Mouse (Mus musculus) CH12F3 (cell line): ENCODE data around the gene Ankrd44.

Source experiments
- in situ Hi-C: fragments of 300-500 bp; cut with MboI; formaldehyde crosslinking; loops from 2 replicates; pipeline ENCODE4 v1.14.3; 2020; ENCODE audit warnings: low sequenced_read_pairs

Ankrd44 gene

DNA sequence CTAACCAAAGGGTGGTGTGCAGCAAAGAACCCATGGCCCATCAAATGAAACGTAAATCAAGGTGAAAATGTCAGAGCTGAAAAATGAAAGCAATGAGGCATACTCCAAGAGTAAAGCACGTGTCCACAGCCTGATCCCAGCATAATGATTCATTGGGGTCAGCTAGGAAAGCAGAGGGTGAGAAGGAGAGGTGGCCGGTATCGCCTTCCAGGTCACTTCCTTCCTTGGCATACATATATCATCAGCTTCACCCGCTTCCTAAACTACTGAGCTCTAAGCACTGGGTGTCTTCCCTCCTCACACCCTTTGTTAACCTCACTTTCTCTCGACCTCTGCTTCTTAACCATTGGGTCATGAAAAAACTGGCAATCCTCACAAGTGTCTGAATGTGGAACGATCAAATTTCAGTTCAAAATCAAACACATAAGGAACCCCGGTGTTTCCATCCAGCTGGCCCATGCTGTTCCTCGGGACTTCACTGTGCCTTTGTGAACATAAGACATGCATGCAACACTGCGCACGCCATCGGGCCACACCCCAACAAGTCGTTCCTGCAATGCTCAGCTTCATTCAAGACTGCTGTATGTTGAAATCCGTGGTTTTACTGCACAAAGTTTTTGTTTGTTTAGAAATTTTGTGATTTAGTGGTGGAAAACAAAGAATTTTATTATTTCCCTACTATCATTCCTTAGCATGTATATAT is 101.9 kb downstream of the Ankrd44 start:
- in situ Hi-C loops = no loop called here

DNA sequence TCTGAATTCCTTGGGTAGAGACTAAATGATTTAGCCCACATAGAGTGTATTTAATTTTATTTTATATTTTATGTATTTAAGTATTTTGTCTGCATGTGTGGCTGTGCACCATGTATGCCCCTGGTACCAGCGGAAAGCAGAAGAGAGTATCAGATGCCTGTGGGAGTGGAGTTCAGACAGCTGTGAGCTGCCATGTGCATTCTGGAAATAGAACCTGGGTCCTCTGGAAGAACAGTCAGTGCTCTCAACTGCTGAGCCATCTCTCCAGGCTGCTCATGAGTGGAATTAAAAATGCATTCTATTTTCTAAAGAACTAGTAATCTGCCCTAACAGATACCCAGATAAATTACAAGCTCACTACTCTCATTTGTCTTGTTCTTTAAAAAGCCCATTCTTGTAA is 104.4 kb downstream of the Ankrd44 start:
- in situ Hi-C loops = no loop called here

DNA sequence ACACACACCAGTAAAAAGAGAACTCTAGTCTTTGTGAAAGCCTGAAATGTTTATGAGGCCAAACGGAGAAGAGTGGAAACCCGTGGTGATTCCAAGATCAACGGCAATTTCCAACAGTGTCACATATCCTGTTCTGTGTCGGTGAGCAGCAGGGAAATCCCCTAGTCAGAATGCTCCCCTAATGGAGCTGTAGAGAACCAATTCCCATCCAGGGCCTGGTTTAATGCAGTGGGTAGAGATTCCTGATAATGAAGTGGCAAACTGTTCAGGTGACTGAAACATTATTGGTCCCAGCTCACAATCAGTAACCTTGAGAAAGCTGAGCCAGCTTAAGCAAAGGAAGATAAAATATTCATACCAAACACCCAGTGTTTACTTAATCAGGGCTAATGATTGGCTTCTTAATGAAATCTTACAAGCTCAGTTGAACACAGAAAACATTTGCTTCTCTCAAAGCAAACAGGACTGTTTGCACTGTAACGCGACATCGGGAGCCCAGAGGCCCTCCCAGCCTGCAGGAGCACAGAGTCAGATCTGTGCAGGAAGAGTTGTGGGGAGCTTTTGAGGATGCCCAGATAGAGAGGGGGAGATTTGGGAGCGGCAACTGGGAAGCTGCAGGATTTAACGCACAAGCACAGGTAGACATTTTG is 110.9 kb downstream of the Ankrd44 start:
- in situ Hi-C loops = no loop called here

DNA sequence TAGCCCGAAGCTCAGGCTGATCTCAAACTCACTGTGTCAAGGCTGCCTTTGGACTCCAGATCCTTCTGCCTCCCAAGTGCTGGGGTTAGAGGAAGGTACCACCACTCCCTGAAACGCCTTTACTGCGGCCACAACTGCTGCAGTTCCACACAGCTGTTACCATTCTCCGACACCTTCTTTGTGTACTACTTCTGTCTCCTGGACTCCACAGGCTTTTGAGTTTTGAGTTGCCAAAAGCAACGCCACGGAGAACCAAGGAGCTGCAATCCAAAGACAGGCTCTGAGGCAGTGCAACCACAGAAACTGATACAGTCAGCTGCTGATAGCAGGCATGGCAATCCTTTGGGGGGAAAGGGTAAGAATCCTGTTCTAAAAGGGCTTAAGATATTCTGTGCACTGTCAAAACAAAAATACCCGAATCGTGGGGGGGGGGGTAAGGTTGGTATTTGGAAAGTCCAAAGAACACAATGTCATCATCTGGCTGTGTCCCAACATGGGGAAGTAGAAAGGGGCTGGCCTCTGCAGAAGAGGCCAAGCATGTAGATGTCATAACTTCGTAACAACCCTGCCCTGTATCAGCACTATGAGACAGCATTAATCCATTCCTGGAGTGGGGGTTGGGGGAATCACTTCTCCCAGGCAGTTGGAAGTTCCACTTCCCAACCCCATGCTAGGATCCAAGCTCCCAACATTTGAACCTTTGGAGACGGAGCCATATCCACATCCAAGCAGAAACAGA is 116.2 kb downstream of the Ankrd44 start:
- in situ Hi-C loops = no loop called here

DNA sequence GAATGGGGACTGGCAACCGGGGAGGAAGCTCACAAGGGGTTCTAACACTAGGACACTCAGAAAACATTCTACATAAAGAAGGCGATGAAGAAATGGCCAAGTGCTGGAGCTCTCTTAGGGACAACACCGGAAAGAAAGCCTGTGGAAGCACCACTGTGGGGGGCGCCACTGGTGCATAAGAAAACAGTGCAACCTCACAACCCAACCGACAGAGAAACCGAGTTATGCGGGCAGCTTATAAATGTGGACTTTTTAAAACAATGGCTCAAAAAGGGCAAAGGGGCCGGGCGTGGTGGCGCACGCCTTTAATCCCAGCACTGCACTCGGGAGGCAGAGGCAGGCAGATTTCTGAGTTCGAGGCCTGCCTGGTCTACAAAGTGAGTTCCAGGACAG is 117.1 kb downstream of the Ankrd44 start:
- in situ Hi-C loops = no loop called here

DNA sequence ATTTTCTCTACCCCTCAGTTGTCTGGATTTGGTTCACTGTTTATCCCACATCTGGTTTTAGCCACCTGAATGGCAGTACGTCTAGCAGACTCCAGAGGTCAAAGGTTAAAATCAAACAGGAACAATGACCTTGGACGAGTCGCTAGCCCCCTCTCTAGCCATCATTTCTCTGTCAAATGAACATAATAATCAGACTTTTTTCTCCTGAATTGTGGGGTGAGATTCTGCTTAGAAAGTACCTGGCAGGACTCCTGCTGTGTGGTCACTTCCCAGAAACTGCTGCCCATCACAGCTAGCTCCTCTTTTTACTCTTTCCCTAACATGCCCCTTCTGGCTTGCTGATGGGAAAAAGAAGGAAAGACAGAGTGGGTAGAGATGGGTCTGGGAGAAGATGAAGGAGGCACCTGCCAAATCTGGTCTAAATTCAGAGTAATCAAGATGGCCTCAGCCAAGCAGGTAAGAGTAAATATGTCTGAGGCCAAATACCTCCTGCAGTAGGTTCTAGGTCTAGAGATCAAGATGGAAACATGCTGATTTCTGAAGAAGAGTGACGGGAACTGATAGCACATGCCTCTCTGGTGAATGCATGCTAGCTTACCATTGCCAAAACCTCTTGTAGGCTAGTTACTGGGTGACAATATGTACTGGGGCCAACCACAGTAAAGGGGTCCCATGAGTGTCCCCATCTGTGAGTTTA is 117.6 kb downstream of the Ankrd44 start:
- in situ Hi-C loops = no loop called here

DNA sequence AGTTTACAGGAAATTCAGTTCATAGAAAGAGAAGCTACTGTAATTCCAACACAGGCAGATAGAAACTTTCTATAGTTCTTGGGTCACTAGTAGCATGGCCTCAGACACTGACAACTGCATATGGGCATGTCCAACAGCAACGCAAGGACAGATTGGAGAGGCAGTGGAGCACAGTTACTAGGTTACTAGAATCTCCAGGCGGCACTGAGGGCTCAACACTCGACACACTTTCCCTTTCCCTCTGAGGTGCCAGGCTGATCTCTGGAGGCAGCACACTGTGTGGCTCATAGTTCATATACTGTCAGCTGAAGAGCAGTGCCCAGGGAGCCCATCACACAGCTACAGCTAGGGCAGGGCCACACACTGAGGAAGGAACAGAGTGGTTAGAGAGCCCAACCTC is 118.4 kb downstream of the Ankrd44 start:
- in situ Hi-C loops = no loop called here

DNA sequence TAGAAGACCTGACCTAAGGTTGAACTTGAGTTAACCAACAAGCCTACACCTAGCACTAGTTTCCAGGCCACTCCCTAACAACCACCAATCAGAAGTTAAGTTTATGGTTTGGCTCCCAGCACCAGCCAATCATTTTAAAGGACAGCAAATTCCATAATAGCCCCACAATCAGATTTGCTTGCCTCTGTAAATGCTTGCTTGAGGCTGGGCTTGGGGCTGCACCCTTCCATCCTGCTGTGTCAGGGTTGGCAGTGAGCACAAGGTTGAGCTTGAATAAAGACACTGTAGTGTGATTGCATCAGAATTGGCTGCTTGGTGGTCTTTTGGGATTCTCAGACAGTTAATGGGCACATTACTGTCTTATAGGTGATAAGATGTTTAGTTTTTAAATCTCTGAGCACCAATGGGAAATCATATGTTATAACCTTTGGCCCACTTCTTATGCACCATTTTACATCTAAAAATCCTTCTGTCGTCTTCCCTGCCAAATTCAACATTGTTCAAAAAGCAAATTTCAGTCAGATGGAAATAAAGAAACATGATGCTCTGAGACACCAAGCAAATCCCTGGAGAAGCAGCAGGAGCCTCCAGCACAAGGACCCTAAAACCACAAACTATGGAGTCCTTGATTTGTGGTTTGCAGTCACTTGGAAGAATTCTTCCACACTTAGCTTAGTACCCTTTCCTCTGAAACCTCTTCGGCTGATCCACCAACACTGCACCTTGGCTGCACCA is 119.9 kb downstream of the Ankrd44 start:
- in situ Hi-C loops = no loop called here

DNA sequence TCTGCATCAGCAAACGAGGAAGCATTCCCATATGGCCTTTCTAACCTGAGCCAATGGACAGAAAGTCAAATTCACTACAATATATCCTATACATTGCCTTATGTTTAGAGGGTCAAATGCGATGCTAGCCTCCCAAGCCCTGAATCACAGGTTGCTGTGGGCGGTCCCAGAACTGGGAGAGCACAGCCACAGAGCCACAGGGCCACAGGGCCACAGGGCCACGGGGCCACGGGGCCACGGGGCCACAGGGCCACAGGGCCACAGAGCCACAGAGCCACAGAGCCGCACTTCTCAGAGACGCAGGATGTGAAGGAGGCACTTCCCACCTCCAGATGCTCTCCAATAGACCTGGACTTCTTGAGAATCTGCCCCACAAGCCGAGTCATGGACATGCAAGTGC is 121.8 kb downstream of the Ankrd44 start:
- in situ Hi-C loops = no loop called here

DNA sequence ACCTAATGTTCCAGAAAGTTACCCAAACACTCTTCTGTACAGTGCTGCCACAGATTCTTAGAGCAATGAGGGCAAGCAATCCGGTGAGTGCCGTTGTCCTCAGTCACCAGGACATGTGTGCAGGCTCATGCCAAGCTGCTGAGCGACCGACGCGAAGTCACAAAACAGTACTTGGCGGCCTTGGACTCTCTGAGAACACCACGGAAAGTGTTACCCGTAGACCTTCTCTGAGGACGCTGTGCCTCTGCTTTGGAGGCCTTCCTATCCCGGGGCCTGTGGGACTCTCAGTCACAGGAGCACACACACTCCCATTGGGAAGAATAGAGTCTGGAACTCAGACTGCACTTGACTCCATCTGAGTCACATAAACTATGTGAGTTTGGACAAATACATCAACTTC is 123.5 kb downstream of the Ankrd44 start:
- in situ Hi-C loops = no loop called here

DNA sequence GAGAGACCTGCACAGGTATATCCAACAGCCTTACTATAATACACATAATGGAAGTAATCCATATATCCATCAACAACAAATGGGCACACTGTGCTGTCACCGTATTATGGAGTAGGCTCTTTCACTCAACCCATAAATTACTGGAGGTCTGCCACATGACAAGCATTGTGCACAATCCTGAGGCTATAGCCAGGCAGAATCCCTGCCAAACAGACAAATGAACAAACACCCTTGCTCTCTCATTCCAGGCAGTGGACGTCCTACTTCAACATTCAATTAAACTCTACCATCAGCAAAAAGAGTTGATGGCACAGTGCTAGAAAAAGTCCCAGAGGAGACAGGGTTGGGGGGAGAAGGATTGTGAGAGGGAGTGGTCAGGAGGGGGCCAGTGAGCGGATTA is 124.9 kb downstream of the Ankrd44 start:
- in situ Hi-C loops = no loop called here

DNA sequence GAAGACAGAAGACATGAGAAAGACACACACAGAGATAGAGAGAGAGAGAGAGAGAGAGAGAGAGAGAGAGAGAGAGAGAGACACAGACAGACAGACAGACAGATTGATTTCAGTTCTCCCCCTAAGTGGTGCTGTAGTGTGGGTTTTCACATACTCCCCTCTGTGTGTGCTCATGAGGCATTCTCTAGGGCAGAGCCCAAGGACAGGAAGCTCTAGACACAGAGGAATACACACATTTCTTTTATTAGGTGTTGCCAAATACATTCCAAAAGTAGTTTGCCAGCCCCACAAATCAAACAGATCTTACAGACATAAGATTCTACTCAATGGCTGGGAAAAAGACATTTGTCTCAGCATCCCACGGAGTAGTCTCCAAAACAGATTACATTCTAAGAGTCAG is 126.8 kb downstream of the Ankrd44 start:
- in situ Hi-C loops = no loop called here

DNA sequence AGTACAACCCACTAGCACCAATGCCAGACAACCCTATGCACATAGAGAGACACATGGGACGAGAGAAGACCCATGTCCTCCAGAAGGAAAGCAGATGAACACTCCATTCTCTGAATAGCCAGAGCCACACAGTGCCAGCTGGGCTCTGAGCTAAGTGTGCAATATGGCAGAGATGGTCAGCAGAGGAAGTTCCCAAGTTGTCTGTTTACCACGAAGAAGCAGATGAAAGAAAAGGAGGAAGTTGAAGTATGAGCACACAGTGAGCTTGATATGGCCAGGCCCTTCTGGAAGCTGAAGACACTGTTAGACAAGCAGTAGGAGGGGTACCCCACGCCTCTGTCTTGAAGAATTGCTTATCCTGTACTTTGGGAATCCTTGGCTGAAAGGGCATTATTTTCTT is 127.8 kb downstream of the Ankrd44 start:
- in situ Hi-C loops = no loop called here

DNA sequence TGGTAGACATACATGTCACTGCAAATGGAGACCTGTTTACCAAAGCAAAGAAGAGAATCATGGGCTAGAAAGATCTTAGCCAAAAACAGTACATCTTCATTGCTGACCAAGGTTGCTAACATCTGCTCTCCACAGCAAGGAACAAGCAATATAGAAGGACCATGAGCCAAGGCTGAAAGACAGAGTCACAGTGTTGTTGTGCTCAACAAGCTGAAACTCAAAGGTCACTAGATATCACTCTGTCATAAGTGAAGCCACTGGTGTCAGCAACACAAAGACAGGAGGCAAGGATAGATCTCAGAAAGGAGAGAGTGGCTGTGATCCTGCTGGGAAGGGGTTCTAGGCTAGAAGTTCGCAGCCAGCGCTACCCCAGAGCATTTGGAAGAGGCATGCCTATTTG is 131.5 kb downstream of the Ankrd44 start:
- in situ Hi-C loops = no loop called here

DNA sequence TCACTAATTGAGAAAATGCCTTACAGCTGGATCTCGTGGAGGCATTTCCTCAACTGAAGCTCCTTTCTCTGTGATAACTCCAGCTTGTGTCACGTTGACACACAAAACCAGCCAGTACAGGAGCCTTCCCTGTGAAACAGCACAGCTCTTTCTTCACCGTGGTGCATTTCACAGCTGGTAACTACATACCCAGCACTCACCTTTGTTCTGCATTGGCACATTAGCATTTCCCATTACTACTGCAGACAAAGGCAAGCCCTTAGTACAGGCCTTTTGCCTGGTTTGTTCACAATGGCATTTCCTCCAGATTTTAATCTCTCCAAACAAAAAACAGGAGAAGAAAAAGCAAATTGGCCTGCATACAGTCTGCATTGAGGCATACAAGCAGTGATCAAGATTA is 134.8 kb downstream of the Ankrd44 start:
- in situ Hi-C loops = no loop called here

DNA sequence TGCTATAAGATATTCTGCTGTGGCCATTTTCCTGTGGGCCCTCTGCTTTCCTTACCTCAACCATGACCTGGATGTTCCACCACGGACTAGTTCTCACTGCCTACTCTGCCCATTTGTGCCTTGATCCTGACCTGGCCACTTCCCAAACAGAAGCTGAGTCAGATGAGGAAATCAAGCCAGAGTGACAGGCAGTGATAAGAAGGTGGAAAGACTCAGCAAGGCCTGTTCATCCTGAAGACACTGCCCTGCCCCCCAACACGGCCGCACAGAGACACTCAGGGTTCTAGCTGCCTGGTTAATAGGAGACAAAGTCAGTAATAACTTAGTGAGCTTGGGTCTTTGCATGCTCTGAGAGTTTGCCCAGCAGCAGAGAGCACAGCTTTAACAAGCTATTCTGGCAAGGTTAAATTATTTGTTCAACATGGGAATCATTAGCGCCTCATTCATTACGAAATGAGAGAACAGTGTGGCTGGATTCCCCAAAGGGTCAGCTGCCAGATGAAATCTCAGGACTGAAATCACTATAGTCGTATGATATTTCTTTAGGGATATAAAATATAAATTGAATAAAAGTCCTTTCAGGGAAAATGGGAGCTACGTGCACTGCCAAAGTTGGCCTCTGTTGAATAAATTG is 136.7 kb downstream of the Ankrd44 start:
- in situ Hi-C loops = no loop called here

DNA sequence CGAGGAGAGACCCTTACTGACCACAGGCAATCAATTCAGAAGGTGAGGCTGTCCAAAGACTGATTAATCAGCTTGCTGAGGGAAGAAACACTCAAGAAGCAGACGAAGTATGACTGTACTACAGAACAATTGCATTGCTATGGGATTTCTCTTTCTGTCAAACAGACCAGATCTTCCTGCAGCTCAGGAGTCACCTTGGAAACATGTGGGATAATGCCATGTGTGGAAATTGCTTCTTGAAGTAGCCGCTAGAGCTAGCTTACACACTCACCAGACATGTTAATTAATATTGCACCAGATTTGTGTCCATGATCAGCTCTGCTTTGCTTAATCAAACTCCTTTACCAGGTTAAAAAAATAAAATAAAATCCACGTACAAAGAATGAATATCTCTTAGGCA is 137.8 kb downstream of the Ankrd44 start:
- in situ Hi-C loops = no loop called here

DNA sequence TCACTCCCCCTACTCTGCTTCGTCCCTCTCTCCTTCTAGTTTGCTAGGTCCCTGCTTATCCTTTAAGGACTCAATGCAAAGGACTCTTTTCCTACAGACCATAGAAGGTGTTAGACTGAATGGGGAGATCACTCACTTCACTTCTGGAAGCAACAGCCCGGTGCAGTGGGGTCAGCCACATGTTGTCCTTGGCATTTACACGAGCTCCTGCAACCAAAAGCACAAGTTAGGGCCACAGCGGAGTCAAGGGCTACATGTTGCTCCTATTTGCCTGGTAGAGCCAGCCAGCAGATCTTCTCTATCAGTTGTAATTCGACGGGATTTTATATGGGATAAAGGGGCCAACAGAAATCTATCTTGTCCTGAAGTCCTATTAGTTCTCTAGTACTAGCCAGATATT is 148.0 kb downstream of the Ankrd44 start:
- in situ Hi-C loops = no loop called here

DNA sequence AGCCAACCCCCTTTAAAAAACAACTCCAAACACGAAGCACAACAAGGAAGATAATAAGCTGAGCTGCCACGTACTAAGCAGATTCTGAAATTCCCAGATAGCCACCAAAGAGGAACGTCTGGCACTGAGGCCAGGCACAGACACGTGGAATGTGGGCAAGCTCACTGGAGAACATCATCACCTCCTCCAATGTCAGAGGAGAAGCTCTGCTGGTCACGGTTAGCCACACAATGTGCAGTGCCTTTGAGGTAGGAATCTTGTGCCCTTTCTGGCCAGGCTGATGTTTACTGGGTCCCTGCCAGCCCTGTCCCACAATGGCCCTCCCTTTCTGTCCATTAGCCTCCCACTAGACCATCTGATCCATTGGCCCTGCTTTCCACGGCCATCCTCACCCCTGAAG is 149.1 kb downstream of the Ankrd44 start:
- in situ Hi-C loops = no loop called here

DNA sequence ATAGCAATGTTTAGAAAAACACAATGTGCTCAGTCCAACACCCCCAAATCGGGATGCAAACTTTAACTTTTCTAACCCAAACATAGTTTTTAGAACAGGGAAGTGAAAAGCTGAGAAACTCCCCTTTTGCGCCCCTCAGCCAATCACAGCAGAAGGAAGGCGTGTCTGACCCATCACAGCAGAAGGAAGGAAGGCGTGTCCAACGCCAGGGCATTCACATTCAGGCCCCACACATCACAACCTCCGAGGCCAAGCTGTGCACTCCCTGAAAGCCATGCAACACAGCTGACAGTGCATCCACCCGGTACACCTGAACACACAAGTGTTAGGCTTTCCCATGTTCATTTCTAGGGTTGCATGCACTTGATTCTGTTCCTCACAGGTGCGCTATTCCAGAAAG is 150.1 kb downstream of the Ankrd44 start:
- in situ Hi-C loops = no loop called here

DNA sequence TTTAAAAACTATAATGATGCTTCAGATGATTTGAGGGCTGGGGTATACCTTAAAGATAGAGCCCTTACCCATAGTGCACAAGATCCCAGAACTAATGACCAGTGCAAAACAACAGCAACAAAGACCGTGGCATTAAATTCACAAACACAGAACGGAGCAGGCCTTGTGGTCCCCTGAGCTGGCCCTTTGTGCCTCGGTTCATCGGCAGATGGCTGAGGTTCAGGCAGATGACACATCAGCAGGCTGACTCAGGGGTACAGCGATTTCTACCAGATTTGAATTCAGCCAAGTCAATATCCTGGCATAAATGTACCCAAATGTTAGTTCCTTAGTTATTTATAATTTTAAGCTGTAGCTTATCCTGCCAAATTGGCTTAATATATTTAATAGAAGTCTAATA is 153.3 kb downstream of the Ankrd44 start:
- in situ Hi-C loops = no loop called here
